Mouse (Mus musculus) hindbrain, embryonic 13.5 days (tissue): ENCODE data around the gene 1810010D01Rik. TPM values are rescaled to one million over a fixed set of nuclear protein-coding genes. Genes with fewer than 3 reads are reported as not detected.

ENCODE experiments used
- ATAC-seq: fragments of 200-750 bp; cut with Nextera tagmentation; 2 replicates; pipeline ENCODE4 v1.8.0; 2017; ENCODE audit warnings: moderate TSS enrichment; ENCODE audit not compliant: low FRiP score
- H3K27ac ChIP-seq: fragments of 300-500 bp; sonication (generic); 2 replicates; pipeline ENCODE4 v1.5.1; 2015; ENCODE audit warnings: inconsistent platforms, mild to moderate bottlenecking, moderate library complexity
- H3K27me3 ChIP-seq: fragments of 300-500 bp; sonication (generic); 2 replicates; pipeline ENCODE4 v1.6.1; 2015; ENCODE audit warnings: mild to moderate bottlenecking, inconsistent platforms
- H3K36me3 ChIP-seq: fragments of 300-500 bp; sonication (generic); 2 replicates; pipeline ENCODE4 v1.6.1; 2015; ENCODE audit warnings: mild to moderate bottlenecking, inconsistent platforms
- H3K4me1 ChIP-seq: fragments of 300-500 bp; sonication (generic); replicated peaks from 2 replicates; pipeline ENCODE4 v1.6.1; 2015; ENCODE audit warnings: inconsistent platforms
- H3K4me2 ChIP-seq: fragments of 300-500 bp; sonication (generic); 2 replicates; pipeline ENCODE4 v1.6.1; 2015; ENCODE audit warnings: inconsistent platforms, mild to moderate bottlenecking, moderate library complexity
- H3K4me3 ChIP-seq: fragments of 300-500 bp; sonication (generic); 2 replicates; pipeline ENCODE4 v1.5.1; 2015; ENCODE audit warnings: mild to moderate bottlenecking, inconsistent platforms
- H3K9ac ChIP-seq: fragments of 300-500 bp; sonication (generic); 2 replicates; pipeline ENCODE4 v1.6.1; 2015; ENCODE audit warnings: mild to moderate bottlenecking, inconsistent platforms
- H3K9me3 ChIP-seq: fragments of 300-500 bp; sonication (generic); 2 replicates; pipeline ENCODE4 v1.6.1; 2016; ENCODE audit warnings: inconsistent platforms
- WGBS: fragments of 180-500 bp; shearing (Covaris S2); methylation state at CpG from one replicate; pipeline ENCODE4 v1.1.7; 2015; 5-methylcytosine and 5-hydroxymethylcytosine counted together
- polyA plus RNA-seq: library from polyadenylated mRNA; unstranded; fragments of >200 nt; fragmentation: Nextera tagmentation; extraction: Ambion mirVana; gene quantifications from 2 replicates; pipeline ENCODE4 v1.2.1, GENCODE M21; 2015

1810010D01Rik gene
- polyA plus RNA-seq, 1 experiment from 2014 or later = not detected

- 76% methylated on average over 10 of the region's 10 CpGs for WGBS
- Histone ChIP-seq H3K4me2 (no peak overlapping the region), H3K27me3 (no peaks in the 10 kb centered on the region), H3K4me1 (peaks cover 18% of the 10 kb centered on the region; the same call in 1 of the 2 replicates), H3K4me3 (no peak overlapping the region), H3K36me3 (no peaks in the 10 kb centered on the region), H3K27ac (no peak overlapping the region), H3K9ac (no peak overlapping the region), H3K9me3 (no peaks in the 10 kb centered on the region)
- no peak for ATAC-seq
These were observed 27.2 kb upstream of the 1810010D01Rik start for GRCm38 (mm10) chr7:145234841-145235790.

- H3K4me3 ChIP-seq = no peak overlapping the region
- no peak overlapping the region for H3K4me2 ChIP-seq
- no peak for ATAC-seq
- no peaks in the 10 kb centered on the region for H3K4me1 ChIP-seq
- WGBS = 83% methylated on average over 9 of the region's 9 CpGs
- 0 out of 2 replicates have a peak, but pooled peaks cover 2% of the 10 kb centered on the region for H3K27me3 ChIP-seq
- H3K9ac ChIP-seq = no peak overlapping the region
- H3K9me3 ChIP-seq = no peaks in the 10 kb centered on the region
- no peaks in the 10 kb centered on the region for H3K36me3 ChIP-seq
- H3K27ac ChIP-seq = no peak overlapping the region
These were observed 23.7 kb upstream of the 1810010D01Rik start for GRCm38 (mm10) chr7:145231659-145232058.

GRCm38 (mm10) chr7:145226641-145227040 lies 18.7 kb upstream of the 1810010D01Rik start:
- ATAC-seq = no peak
- 91% methylated on average over 6 of the region's 6 CpGs for WGBS
- Histone ChIP-seq H3K27me3 (0 out of 2 replicates have a peak, but pooled peaks cover 2% of the 10 kb centered on the region), H3K36me3 (no peaks in the 10 kb centered on the region), H3K4me3 (no peak overlapping the region), H3K9me3 (no peaks in the 10 kb centered on the region), H3K4me1 (peaks cover 7% of the 10 kb centered on the region), H3K27ac (no peak overlapping the region), H3K9ac (no peak overlapping the region), H3K4me2 (no peak overlapping the region)

- Histone ChIP-seq H3K9me3 (no peaks in the 10 kb centered on the region), H3K27me3 (0 out of 2 replicates have a peak, but pooled peaks cover 2% of the 10 kb centered on the region), H3K27ac (no peak overlapping the region), H3K4me3 (no peak overlapping the region), H3K36me3 (no peaks in the 10 kb centered on the region), H3K4me1 (peaks cover 7% of the 10 kb centered on the region), H3K4me2 (no peak overlapping the region), H3K9ac (no peak overlapping the region)
- 92% methylated on average over 6 of the region's 6 CpGs for WGBS
- ATAC-seq = no peak
These were observed 17.7 kb upstream of the 1810010D01Rik start for GRCm38 (mm10) chr7:145225626-145226025.

GRCm38 (mm10) chr7:145221841-145222689 lies 14.1 kb upstream of the 1810010D01Rik start:
- no peak for ATAC-seq
- Histone ChIP-seq H3K9me3 (no peaks in the 10 kb centered on the region), H3K27me3 (no peaks in the 10 kb centered on the region), H3K36me3 (no peaks in the 10 kb centered on the region), H3K4me3 (no peak overlapping the region), H3K4me2 (no peak overlapping the region), H3K9ac (no peak overlapping the region), H3K4me1 (peaks cover 7% of the 10 kb centered on the region), H3K27ac (no peak overlapping the region)
- WGBS = 38% methylated on average over 2 of the region's 2 CpGs

GRCm38 (mm10) chr7:145221346-145221745 lies 13.4 kb upstream of the 1810010D01Rik start:
- WGBS = 72% methylated on average over 2 of the region's 2 CpGs
- Histone ChIP-seq H3K4me2 (no peak overlapping the region), H3K4me3 (no peak overlapping the region), H3K27me3 (no peaks in the 10 kb centered on the region), H3K4me1 (peaks cover 7% of the 10 kb centered on the region), H3K9me3 (no peaks in the 10 kb centered on the region), H3K36me3 (no peaks in the 10 kb centered on the region), H3K9ac (no peak overlapping the region), H3K27ac (no peak overlapping the region)
- ATAC-seq = no peak

GRCm38 (mm10) chr7:145219420-145219831 lies 11.5 kb upstream of the 1810010D01Rik start:
- H3K36me3 ChIP-seq = no peaks in the 10 kb centered on the region
- WGBS = 88% methylated on average over 9 of the region's 9 CpGs

GRCm38 (mm10) chr7:145216591-145216990 lies 8.7 kb upstream of the 1810010D01Rik start:
- 40% methylated on average over 1 of the region's 1 CpGs for WGBS
- Histone ChIP-seq H3K27ac (no peak overlapping the region), H3K4me2 (no peak overlapping the region), H3K9ac (no peak overlapping the region), H3K36me3 (no peaks in the 10 kb centered on the region), H3K4me3 (no peak overlapping the region), H3K27me3 (no peaks in the 10 kb centered on the region), H3K9me3 (no peaks in the 10 kb centered on the region), H3K4me1 (peaks cover 10% of the 10 kb centered on the region)
- no peak for ATAC-seq

More at GRCm38 (mm10) chr7:145219420-145219831, 11.5 kb upstream of the 1810010D01Rik start:
- H3K4me3 ChIP-seq = no peak overlapping the region
- ATAC-seq = no peak
- H3K4me2 ChIP-seq = no peak overlapping the region
- H3K27me3 ChIP-seq = no peaks in the 10 kb centered on the region
- H3K9ac ChIP-seq = no peak overlapping the region
- H3K4me1 ChIP-seq = peaks cover 7% of the 10 kb centered on the region
- no peaks in the 10 kb centered on the region for H3K9me3 ChIP-seq
- no peak overlapping the region for H3K27ac ChIP-seq

- no peak overlapping the region for H3K4me3 ChIP-seq
- H3K27me3 ChIP-seq = 0 out of 2 replicates have a peak, but pooled peaks cover 2% of the 10 kb centered on the region
- no peak overlapping the region for H3K9ac ChIP-seq
- no peaks in the 10 kb centered on the region for H3K36me3 ChIP-seq
- peaks cover 13% of the 10 kb centered on the region for H3K4me1 ChIP-seq
- ATAC-seq = no peak
- no peak overlapping the region for H3K4me2 ChIP-seq
- H3K27ac ChIP-seq = no peak overlapping the region
- H3K9me3 ChIP-seq = no peaks in the 10 kb centered on the region
- 85% methylated on average over 4 of the region's 4 CpGs for WGBS
These were observed 7.6 kb upstream of the 1810010D01Rik start for GRCm38 (mm10) chr7:145215476-145215875.

GRCm38 (mm10) chr7:145211680-145212659 lies 4.1 kb upstream of the 1810010D01Rik start:
- WGBS = 15% methylated on average over 14 of the region's 14 CpGs
- H3K4me1 ChIP-seq = peaks cover 17% of the 10 kb centered on the region
- no peak for ATAC-seq
- peaks cover 2% of the 10 kb centered on the region; the same call in 1 of the 2 replicates for H3K27me3 ChIP-seq
- H3K4me3 ChIP-seq = no peak overlapping the region
- H3K9me3 ChIP-seq = no peaks in the 10 kb centered on the region
- peak overlapping the region; percentile 72; the same call in 1 of the 2 replicates for H3K27ac ChIP-seq
- no peaks in the 10 kb centered on the region for H3K36me3 ChIP-seq
- no peak overlapping the region for H3K9ac ChIP-seq
- no peak overlapping the region for H3K4me2 ChIP-seq

- H3K4me3 ChIP-seq = no peak overlapping the region
- H3K27ac ChIP-seq = no peak overlapping the region
- no peak overlapping the region for H3K4me2 ChIP-seq
- WGBS = 75% methylated on average over 4 of the region's 4 CpGs
- H3K9me3 ChIP-seq = no peaks in the 10 kb centered on the region
- H3K9ac ChIP-seq = no peak overlapping the region
- peaks cover 31% of the 10 kb centered on the region for H3K4me1 ChIP-seq
- no peaks in the 10 kb centered on the region for H3K36me3 ChIP-seq
- H3K27me3 ChIP-seq = peaks cover 2% of the 10 kb centered on the region; the same call in 1 of the 2 replicates
- no peak for ATAC-seq
These were observed 2.7 kb upstream of the 1810010D01Rik start for GRCm38 (mm10) chr7:145210477-145211070.
